Mouse (Mus musculus): ENCODE measurements around the gene Vcp.
A peak's percentile ranks its signal among the peaks of the same experiment; 100 is the strongest.

Gene Vcp

DNA sequence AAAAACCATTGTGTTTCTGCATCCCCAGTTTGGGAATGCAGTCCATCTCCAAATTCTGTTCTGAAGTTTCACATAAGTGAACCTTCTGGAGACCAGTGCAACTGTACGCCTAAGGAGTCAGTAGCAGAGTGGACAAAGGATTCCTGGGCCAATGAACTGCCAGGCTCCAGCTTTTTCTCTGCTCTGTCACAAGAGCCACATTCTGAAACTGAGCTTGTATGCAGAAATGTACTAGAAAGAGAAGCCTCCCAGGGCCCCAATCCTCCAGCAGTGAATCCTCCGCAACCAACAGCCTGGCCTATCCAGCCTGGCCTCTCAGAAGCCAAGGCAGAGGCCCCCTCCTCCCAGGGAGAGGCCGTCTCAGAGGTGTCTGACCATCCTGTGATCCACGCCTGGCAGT lies 27.4 kb downstream of the Vcp start:
- DNase-seq (ENCODE audit: low read depth, low spot score): no peak

DNA sequence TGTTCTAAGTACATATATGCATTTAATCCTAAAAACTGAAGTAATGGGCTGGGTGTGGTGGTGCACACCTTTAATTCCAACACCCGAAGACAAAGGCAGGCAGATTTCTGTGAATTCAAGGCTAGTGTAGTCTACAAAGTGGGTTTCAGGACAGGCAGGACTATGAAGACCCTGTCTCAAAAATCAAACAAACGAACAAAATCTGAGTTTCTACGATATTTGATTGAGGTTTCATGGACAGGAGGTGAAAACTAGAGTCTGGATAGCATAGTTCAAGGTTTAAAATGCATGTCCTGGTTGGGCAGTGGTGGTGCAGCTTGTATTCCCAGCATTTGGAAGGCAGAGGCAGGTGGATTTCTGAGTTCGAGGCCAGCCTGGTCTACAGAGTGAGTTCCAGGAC lies 31.0 kb downstream of the Vcp start, which contains the start of gene 1700022I11Rik:
Gene 1700022I11Rik (plus strand): TSS at position 301 of the 400 bp plus-strand sequence.
- DNase-seq (ENCODE audit: low read depth, low spot score): no peak

DNA sequence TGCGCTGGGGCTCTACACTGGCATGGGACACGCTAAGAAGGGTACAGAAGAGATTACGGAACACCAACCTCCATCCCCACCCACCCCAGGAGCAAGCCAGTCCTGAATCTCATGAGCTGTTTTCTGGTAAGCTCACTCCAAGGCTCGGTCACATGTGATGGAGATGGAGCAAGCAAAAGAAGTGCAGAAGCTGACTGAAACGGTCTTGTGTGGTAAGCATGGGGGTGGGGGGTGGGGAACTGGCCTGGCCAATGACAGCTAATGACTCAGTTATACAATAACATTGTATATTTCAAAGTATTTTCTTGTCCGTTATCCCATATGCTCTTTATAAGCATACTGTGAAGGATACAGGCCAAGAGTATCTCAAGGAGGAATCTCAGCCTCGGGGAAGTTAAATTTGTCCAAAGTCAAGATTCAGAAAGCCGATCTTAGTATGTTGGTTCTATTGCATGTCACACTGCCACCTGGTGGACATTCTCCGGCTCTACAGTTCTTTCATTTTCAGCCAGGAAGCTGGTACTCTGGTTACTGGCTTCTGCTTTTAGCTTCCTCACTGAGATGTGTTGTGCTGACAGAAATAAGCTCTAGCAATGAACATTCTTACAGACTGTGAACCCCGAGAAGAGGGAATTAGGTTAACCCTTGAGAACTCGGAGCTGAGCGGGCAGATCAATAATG lies 35.1 kb downstream of the Vcp start:
- peak; percentile 76 for DNase-seq (ENCODE audit: low read depth, low spot score)

DNA sequence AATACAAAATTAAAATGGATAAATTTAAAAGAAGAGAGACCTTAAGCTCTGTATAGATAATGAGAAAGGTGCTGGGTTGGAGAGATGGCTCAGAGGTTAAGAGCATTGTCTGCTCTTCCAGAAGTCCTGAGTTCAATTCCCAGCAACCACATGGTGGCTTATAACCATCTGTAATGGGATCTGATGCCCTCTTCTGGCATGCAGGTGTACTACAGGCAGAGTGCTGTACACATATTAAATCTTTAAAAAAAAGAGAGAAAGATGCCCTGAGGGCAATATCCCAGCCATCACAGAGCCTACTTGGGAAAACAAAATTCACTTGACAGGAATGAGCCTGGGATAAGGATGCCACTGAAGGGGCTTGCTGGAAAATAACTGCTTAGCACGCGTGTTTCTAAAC lies 36.8 kb downstream of the Vcp start:
- DNase-seq (ENCODE audit: low read depth, low spot score): peak; percentile 15

DNA sequence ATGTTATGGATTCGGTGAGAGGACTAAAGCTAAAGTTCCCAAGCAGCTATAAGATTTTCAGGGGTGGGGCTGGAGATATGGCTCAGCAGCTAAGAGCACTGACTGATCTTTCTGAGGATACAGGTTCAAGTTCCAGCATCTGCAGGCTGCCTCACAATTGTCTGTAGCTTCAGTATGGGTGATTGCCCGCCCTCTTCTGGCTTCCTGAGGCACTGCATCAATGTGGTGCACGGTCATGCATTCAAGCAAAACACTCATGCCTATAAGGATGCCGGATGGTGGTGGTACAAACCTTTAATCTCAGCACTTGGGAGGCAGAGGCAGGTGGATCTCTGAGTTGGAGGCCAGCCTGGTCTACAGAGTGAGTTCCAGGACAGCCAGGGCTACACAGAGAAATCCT lies 38.7 kb downstream of the Vcp start:
- DNase-seq (ENCODE audit: low read depth, low spot score): peak; percentile 64

DNA sequence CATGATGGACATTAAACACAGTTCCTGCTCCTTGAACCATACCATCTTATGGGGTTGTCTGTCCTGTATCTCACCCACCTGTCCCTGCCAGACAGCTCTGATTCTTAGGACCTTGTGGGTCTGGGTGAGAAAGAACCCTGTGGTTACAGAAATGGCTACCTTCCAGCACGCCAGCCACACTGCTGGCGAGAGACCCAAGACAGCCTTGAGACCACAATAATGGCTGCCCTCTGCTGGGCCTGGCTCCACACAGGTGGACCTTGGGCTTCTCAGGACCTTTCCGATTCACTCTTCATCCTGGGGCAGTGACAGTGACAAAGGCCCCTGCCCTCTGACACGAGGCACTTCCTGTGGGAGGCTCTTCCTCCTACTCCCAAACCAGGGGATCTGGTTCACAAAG lies 40.9 kb downstream of the Vcp start:
- no peak for DNase-seq (ENCODE audit: low read depth, low spot score)

DNA sequence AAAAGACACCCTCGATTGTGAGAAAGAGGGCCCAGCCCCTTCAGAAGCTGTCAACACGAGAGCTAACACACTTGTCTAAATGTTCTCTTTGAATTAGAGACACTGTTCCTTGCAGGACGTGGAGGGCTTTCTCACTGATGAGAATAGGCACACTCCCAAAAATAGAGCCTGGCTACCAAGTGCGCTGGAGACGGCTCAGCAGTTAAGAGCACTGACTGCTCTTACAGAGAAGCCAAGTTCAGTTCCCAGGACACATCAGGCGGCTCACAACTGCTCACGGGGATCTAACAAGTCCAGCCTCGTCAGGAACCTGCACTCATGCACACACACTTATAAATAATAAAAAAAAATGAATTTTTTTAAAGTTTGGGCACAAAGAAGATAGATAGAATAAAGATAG lies 41.4 kb downstream of the Vcp start:
- DNase-seq (ENCODE audit: low read depth, low spot score): no peak

DNA sequence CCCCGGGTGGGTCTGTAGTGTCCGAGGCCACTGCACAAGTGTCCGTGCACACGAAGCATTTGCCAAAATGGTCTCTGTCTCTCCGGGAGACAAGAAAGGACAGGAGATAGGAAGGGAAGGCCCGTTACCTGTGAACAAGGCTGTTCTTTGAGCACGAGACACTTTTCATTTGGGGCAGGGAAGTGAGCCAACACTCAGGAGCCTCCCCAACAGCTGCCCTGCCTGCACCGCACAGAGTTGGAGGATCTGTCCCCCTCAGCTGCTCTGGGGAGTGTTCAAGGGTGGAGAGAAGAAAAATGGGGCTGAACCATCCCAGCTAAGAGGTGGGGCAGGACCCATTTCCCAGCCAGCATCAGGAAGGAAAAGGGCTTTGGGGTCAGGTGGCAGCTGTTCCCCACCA lies 42.3 kb downstream of the Vcp start:
- DNase-seq (ENCODE audit: low read depth, low spot score): no peak

DNA sequence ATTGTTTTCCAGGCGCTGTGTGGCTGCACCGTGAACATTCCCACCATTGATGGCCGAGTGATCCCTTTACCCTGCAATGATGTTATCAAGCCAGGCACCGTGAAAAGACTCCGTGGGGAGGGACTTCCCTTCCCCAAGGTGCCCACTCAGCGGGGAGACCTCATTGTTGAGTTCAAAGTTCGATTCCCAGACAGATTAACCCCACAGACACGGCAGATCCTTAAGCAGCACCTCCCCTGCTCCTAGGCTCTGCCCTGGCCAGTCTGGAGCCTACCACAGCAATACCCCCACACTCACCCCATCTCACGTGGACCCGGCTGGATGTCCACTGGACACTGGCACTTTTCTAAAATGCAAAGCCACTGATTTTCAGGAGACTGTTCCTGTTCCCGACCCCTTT lies 43.0 kb downstream of the Vcp start:
- no peak for DNase-seq (ENCODE audit: low read depth, low spot score)

DNA sequence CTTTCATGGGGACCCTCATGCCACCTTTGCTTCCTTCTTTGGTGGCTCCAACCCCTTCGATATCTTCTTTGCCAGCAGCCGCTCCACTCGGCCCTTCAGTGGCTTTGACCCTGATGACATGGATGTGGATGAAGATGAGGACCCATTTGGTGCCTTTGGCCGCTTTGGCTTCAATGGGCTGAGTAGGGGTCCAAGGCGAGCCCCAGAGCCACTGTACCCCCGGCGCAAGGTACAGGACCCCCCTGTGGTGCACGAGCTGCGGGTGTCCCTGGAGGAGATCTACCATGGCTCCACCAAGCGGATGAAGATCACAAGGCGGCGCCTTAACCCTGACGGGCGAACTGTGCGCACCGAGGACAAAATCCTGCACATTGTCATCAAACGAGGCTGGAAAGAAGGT lies 43.7 kb downstream of the Vcp start:
- no peak for DNase-seq (ENCODE audit: low read depth, low spot score)

DNA sequence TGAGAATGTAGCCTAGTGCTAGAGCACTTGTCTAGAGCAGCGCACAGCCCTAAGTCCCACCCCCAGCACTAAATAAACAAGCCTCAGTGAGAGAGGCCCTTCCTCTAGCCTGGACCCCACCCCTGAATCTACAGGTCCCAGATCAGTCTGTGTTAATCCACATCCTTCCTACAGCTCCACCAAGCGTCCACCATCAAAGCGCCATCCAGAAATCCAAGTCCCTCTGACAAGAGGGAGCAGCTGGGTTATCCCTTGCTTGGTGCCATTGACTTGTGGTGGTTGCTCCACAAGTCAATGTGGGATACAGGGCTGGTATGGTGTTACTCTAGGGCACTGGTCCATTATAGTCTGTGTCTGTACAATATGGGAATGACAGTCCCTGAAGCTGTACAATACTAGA lies 45.1 kb downstream of the Vcp start:
- no peak for DNase-seq (ENCODE audit: low read depth, low spot score)

DNA sequence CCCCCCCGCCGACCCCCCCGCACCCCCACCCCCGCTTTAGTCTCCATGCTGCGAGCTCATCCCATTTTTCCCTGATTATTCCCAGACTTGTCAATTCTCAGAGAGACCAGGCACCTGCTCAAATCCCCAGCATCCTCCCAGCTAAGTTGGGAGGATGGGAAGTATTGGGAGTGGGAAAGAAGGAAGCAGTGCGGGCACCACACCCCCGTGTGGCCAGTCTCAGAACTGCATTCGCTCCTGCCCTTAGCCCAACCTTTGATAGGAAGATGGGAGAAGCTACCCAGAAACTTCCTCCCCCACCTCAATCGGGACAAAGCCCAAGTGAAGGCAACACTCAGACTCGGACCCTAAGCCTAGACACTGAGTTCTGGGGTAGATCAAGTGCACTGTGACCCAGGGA lies 46.0 kb downstream of the Vcp start:
- DNase-seq (ENCODE audit: low read depth, low spot score): peak; percentile 40

DNA sequence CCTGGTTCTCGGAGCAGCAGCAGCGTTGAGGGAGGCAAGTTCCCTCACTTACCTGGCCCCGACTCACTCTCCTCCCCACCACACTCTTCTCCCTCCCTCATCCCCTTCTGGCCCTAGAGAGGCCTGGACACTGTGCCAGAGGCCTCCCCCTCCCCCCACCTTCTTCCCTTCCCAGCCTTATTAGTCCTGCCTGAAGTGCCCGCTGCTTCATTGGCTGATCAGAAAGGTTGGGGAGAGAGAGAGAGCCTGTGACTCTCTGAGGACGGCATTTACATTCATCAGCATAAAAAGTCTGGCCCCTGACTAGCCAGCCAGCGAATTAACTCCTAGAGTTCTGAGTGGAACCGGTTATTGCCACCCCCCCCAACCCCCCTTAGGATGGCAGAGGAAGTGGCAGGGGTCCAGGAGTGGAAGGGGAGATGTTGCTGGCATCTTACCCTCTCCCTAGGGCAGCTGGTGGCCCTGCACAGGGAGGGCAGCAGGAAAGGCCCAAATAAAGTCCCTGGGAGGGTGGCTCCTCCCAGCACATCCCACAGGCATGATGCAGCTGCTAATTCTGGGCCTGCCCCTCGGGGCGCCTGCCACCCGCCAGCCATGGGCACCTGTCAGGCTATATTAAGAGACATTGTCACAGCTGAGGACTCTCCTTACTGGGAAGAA lies 46.7 kb downstream of the Vcp start:
- DNase-seq (ENCODE audit: low read depth, low spot score): no peak

DNA sequence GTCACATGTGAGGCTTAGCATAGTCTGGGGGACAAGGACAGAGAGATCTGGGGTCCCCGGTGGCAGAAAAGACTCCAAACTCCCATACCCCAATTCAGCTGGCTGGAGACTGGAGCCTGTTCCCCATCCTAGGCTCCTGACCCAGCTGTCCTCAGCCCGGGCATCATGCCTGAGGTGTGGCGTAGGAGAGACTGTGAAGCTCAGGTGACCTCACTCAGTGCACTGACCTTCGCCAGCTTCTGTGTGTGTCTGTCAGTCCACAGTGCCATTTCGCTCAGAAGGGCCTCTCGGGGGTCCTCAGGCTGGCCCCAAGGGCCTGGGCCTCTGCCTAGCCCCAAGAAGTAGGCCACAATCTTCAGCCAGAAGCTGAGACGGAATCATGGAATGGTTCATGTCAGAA lies 47.7 kb downstream of the Vcp start:
- DNase-seq (ENCODE audit: low read depth, low spot score): no peak

DNA sequence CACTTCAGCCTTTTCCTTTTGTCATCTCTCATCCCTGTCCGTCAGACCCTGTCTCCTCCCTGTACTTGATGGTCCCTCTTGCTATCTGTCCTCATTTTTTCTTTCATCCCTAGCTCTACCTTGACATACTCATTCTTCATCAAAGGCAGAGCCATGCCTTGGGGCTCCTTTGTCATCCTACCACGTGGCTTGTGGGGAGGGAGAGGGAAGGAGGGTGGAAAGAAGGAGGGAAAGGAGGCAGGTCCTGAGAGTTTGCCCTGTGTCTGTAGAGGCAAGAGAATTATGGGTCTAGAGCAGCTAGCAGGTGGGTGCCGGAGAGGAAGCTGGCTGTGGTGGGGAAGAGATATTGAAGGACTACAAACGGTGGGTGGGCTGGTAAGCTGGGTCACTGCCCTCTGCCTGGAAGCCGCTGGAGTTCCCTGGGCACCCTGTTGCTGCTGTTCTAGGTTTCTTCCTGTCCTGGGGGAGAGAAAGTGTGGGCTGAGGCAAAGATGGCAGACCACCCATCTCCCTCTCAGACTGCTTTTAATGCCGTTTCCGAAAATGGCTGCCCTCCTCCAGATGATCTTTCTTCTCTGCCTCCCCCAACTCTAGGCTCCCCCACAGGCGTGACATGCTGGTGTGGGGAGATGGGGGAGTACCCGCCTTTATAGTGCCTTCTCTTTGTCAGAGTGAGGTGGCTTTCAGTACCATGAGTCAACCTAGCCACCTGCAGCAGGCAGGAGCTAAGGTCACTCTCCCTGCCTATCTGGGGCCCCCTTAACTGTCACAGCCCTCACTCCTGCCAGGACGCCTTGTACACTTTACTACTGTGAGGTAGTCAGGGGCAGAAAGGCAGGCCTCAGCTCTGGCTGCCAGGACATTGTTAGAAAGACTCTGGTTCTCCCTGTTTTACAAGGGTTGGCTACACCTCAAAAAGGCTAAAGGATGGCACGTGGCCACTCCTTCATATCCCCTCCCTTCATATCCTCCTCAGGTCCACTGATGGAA lies 48.8 kb downstream of the Vcp start:
- no peak for DNase-seq (ENCODE audit: low read depth, low spot score)

DNA sequence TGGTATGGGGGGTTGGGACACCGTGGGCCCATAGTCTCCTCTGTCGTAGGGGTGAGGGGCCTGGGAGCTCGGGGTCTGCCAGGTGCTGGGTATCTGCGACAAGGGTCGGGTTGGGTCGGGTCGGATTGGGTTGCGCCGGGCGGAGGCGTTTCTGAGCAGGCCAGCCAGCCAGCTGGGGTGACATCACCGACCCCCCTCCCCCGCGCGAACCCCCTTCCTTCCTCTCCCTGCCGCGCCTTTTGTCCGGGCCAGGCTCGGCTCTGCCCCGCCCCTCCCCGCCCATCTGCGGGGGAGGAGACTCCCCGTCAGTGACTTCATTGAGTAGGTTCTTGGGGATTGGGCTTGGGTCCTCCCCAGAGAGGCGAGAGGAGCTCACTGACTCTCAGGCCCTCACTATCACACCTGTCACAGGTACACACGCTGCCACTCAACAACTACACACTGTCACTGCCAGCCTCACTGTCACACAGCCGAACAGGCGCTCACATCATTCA lies 50.2 kb downstream of the Vcp start:
- DNase-seq (ENCODE audit: low read depth, low spot score): peak; percentile 96

DNA sequence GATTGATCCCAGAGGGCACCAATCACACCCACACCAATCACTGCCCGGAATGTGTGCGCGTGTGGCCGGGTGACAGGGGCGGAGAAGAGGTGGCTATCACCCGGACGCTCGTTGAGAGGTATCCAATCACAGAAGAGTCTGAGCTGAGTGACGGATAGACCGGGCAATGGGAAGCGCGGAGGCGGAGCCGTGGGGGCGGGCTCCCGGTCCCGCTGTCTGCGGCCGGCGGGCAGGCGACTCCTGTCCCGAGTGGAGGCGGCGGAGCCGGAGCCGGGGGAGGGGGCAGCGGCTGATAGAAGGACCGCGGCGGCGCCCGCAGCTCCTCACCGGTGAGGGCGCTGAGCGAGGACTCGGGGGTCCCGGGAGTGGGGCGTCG lies 50.6 kb downstream of the Vcp start, which contains the start of gene Dnajb5:
Gene Dnajb5 (plus strand): TSS at position 139 of the 376 bp plus-strand sequence.
- peak; percentile 96 for DNase-seq (ENCODE audit: low read depth, low spot score)

DNA sequence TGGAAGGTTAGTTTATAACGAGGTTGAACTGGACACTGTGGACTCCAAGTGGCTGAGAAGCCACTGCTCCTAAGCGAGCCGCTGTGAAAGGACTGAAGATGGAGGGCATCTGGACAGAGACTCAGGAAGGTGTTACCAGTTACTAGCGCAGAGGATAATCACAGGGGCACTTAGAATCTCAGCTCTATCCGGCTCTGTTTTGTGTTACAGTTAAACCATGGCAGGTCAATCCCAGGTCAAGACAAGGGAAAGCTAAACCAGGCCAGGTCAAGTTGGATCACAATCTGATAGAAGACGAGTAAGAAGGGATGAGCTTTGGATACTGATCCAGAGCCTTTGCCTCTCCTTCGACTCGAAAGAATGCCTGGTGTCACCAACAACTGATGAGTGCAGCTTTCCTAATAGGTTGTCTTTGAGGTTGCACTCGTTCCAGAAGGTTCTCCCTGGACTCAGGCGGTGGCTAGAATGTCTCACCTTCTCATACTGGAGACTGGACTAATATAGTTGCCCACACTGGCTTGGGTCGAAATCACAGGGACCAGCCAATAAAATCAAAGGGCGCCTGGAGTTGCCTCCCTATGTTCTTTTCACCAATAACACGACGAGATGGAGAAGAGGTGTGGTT lies 51.1 kb downstream of the Vcp start:
- DNase-seq (ENCODE audit: low read depth, low spot score): no peak

DNA sequence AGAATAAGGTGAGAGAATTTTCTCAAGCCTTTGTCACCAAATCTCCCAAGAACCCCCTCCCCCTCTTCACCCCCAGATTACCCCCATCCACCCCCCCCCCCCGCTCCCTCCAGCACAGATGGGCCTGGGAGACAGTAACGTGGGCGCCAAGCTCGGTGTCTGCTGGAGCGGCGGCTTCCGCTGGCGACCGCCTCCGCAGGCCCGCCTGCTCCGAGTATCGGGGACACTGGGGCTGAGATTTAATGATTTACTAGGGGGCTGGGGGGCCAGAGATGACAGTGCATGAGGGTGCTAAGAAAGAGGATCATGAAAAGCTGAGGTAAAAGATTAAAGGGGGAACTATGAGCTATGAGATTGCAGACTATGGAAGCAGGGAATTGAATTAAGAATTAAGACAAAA lies 51.8 kb downstream of the Vcp start:
- no peak for DNase-seq (ENCODE audit: low read depth, low spot score)

DNA sequence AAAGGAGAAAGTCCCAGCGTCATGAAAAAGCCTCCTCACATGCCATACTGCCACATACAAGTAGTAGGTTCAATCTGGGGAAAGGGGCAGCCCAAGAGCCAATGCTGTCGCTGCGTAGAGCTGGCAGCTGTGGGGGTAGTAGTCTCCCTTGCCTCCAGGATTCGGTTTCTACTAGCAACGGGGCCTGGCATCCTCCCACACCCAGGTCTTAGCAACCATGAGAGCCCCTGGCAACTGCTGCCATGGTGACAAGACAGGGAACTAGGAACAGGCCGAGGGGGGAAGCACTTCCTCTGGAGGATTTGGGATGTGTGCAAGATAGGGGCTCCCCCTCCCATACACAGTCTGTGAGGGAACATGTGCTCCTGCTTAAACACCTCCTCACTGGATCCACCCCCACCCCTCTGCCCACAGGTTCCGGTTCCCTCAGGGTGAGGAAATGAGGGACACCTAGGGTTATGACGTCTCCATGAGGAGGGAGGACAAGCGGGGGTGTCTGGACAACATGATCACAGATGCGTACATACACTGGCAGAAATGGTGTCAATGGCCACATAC lies 53.5 kb downstream of the Vcp start:
- peak; percentile 50 for DNase-seq (ENCODE audit: low read depth, low spot score)

DNA sequence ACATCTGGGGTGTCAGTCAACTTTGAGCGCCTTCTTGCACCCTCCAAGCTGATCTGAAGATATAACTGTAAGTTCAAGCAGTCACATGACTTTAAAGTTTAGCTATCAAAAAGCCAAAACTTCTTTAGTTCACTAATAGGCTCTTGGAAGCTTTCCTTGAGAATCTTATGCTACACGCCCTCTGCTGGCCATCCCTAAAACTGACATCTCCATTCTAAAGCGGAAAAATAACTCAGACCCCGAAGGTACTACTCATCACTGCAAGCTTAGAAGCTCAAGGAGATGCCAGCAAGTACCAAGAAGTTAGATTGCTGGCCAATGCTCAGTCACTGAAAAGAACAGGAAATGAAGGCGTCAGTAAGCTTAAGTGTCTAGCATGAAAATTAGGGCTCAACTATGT lies 54.4 kb downstream of the Vcp start:
- DNase-seq (ENCODE audit: low read depth, low spot score): peak; percentile 54
